In genomic region chr17:46745506-46745905, GRCm38 (mm10) we compare ENCODE assay signal across 11 mouse cellular contexts.
"Had no signal": no experiment of that assay in that cellular context is flagged by ENCODE, and none has a peak within 500 bp of the region (broad histone marks: within the 10 kb centered on the region; RNA-seq: fewer than 3 reads in every experiment).

No protein-coding gene starts in this region.

- DNase-seq: lung, adult 18-20 months; lung, embryonic 14.5 days; lung, postnatal 14 days; lung, postnatal 36 days; midbrain, embryonic 14.5 days; right cerebral cortex, postnatal 25 days; right cerebral cortex, postnatal 4 days; spleen, adult 18-20 months; thymus, adult 18-20 months; thymus, postnatal 14 days; thymus, postnatal 36 days had no signal
